Mouse (Mus musculus): ENCODE measurements around the gene Hspa12a. TPM values are rescaled to one million over a fixed set of nuclear protein-coding genes. Genes with fewer than 3 reads are reported as not detected.
A peak's percentile ranks its signal among the peaks of the same experiment; 100 is the strongest.
"Not testable (repeated sequence)": the region's sequence is repeated elsewhere in the genome, so short reads cannot be mapped to it uniquely, and the experiment has no call there.

The Hspa12a gene
- polyA plus RNA-seq, 1 experiment from 2014 or later, result 35.4 TPM

- no peak overlapping the region for H3K27ac ChIP-seq
- H3K4me3 ChIP-seq (replicated peaks), result peak overlapping the region; percentile 24
- no peaks in the 10 kb centered on the region for H3K36me3 ChIP-seq
- H3K27me3 ChIP-seq, result peaks cover 24% of the 10 kb centered on the region; the same call in 1 of the 2 replicates
- peak; percentile 63 for ATAC-seq
- WGBS, result under 1% methylated on average over 11 of the region's 11 CpGs
- peaks cover 3% of the 10 kb centered on the region; the same call in 1 of the 2 replicates for H3K4me1 ChIP-seq (replicated peaks)
- no peaks in the 10 kb centered on the region for H3K9me3 ChIP-seq
- peak overlapping the region; percentile 54 for H3K4me2 ChIP-seq (replicated peaks)
- H3K9ac ChIP-seq (replicated peaks), result 0 out of 2 replicates have a peak overlapping the region, but pooled peaks have one; percentile 24
Observed at GRCm38 (mm10) chr19:58903899-58904327, 39.5 kb downstream of the Hspa12a start.

- no peak; the same call in 1 of the 2 replicates for ATAC-seq
- H3K4me1 ChIP-seq (replicated peaks), result peaks cover 3% of the 10 kb centered on the region; the same call in 1 of the 2 replicates
- H3K36me3 ChIP-seq, result no peaks in the 10 kb centered on the region
- H3K4me3 ChIP-seq (replicated peaks), result no peak overlapping the region; the same call in 1 of the 2 replicates
- H3K27ac ChIP-seq, result no peak overlapping the region
- H3K9me3 ChIP-seq, result no peaks in the 10 kb centered on the region
- no peak overlapping the region for H3K9ac ChIP-seq (replicated peaks)
- peaks cover 24% of the 10 kb centered on the region; the same call in 1 of the 2 replicates for H3K27me3 ChIP-seq
- peak overlapping the region; percentile 54 for H3K4me2 ChIP-seq (replicated peaks)
- WGBS, result 70% methylated on average over 7 of the region's 7 CpGs
Observed at GRCm38 (mm10) chr19:58903079-58903898, 40.2 kb downstream of the Hspa12a start.

GRCm38 (mm10) chr19:58900471-58900870 is 43.0 kb downstream of the Hspa12a start:
- H3K27me3 ChIP-seq, result peaks cover 15% of the 10 kb centered on the region; the same call in 1 of the 2 replicates
- not testable (repeated sequence) for H3K27ac ChIP-seq; H3K4me1 ChIP-seq (replicated peaks); H3K9ac ChIP-seq (replicated peaks); H3K4me3 ChIP-seq (replicated peaks); H3K36me3 ChIP-seq; H3K9me3 ChIP-seq; ATAC-seq; H3K4me2 ChIP-seq (replicated peaks)
- 91% methylated on average over 10 of the region's 10 CpGs for WGBS

- no peaks in the 10 kb centered on the region for H3K27me3 ChIP-seq
- H3K4me1 ChIP-seq (replicated peaks), result no peaks in the 10 kb centered on the region
- no peak overlapping the region for H3K9ac ChIP-seq (replicated peaks)
- H3K4me2 ChIP-seq (replicated peaks), result no peak overlapping the region
- H3K4me3 ChIP-seq (replicated peaks), result no peak overlapping the region
- H3K9me3 ChIP-seq, result 0 out of 2 replicates have a peak, but pooled peaks cover 2% of the 10 kb centered on the region
- ATAC-seq, result no peak
- no peak overlapping the region for H3K27ac ChIP-seq
- H3K36me3 ChIP-seq, result no peaks in the 10 kb centered on the region
- 60% methylated on average over 3 of the region's 3 CpGs for WGBS
Observed at GRCm38 (mm10) chr19:58896216-58896615, 47.2 kb downstream of the Hspa12a start.

- WGBS, result 55% methylated on average over 8 of the region's 8 CpGs
- no peaks in the 10 kb centered on the region for H3K36me3 ChIP-seq
- no peaks in the 10 kb centered on the region for H3K9me3 ChIP-seq
- H3K27me3 ChIP-seq, result no peaks in the 10 kb centered on the region
- H3K9ac ChIP-seq (replicated peaks), result no peak overlapping the region
- no peak overlapping the region for H3K4me3 ChIP-seq (replicated peaks)
- H3K4me1 ChIP-seq (replicated peaks), result peaks cover 7% of the 10 kb centered on the region
- no peak overlapping the region for H3K4me2 ChIP-seq (replicated peaks)
- ATAC-seq, result peak; percentile 50; the same call in 1 of the 2 replicates
- peak overlapping the region; percentile 71 for H3K27ac ChIP-seq
Observed at GRCm38 (mm10) chr19:58889306-58890038, 54.0 kb downstream of the Hspa12a start.

GRCm38 (mm10) chr19:58886467-58886866 is 57.0 kb downstream of the Hspa12a start:
- Histone ChIP-seq H3K27me3 (no peaks in the 10 kb centered on the region), H3K9me3 (no peaks in the 10 kb centered on the region), H3K27ac (no peak overlapping the region), H3K4me3 (replicated peaks) (no peak overlapping the region), H3K9ac (replicated peaks) (no peak overlapping the region), H3K4me2 (replicated peaks) (no peak overlapping the region), H3K4me1 (replicated peaks) (peaks cover 7% of the 10 kb centered on the region), H3K36me3 (no peaks in the 10 kb centered on the region)
- no peak for ATAC-seq
- WGBS, result 72% methylated on average over 7 of the region's 7 CpGs

- Histone ChIP-seq H3K9me3 (no peaks in the 10 kb centered on the region), H3K4me1 (replicated peaks) (peaks cover 3% of the 10 kb centered on the region; the same call in 1 of the 2 replicates), H3K27me3 (no peaks in the 10 kb centered on the region), H3K36me3 (no peaks in the 10 kb centered on the region), H3K9ac (replicated peaks) (no peak overlapping the region), H3K27ac (no peak overlapping the region), H3K4me2 (replicated peaks) (no peak overlapping the region), H3K4me3 (replicated peaks) (no peak overlapping the region)
- no peak for ATAC-seq
- 75% methylated on average over 3 of the region's 3 CpGs for WGBS
Observed at GRCm38 (mm10) chr19:58883451-58883850, 60.0 kb downstream of the Hspa12a start.

GRCm38 (mm10) chr19:58882336-58882735 is 61.1 kb downstream of the Hspa12a start:
- peaks cover 4% of the 10 kb centered on the region; the same call in 1 of the 2 replicates for H3K4me1 ChIP-seq (replicated peaks)
- no peak overlapping the region for H3K4me3 ChIP-seq (replicated peaks)
- no peaks in the 10 kb centered on the region for H3K36me3 ChIP-seq
- H3K27ac ChIP-seq, result no peak overlapping the region
- no peak overlapping the region for H3K4me2 ChIP-seq (replicated peaks)
- H3K9me3 ChIP-seq, result no peaks in the 10 kb centered on the region
- ATAC-seq, result no peak
- no peak overlapping the region for H3K9ac ChIP-seq (replicated peaks)
- no peaks in the 10 kb centered on the region for H3K27me3 ChIP-seq
- 79% methylated on average over 4 of the region's 4 CpGs for WGBS

GRCm38 (mm10) chr19:58879330-58879957 is 64.0 kb downstream of the Hspa12a start:
- Histone ChIP-seq H3K27me3 (no peaks in the 10 kb centered on the region), H3K4me1 (replicated peaks) (peaks cover 4% of the 10 kb centered on the region; the same call in 1 of the 2 replicates), H3K4me2 (replicated peaks) (no peak overlapping the region), H3K36me3 (no peaks in the 10 kb centered on the region), H3K9ac (replicated peaks) (no peak overlapping the region), H3K9me3 (no peaks in the 10 kb centered on the region), H3K27ac (no peak overlapping the region), H3K4me3 (replicated peaks) (no peak overlapping the region)
- WGBS, result 86% methylated on average over 7 of the region's 7 CpGs
- no peak for ATAC-seq

GRCm38 (mm10) chr19:58878560-58878959 is 64.9 kb downstream of the Hspa12a start:
- no peak for ATAC-seq
- 78% methylated on average over 2 of the region's 2 CpGs for WGBS
- Histone ChIP-seq H3K27me3 (no peaks in the 10 kb centered on the region), H3K9me3 (no peaks in the 10 kb centered on the region), H3K36me3 (no peaks in the 10 kb centered on the region), H3K9ac (replicated peaks) (no peak overlapping the region), H3K27ac (no peak overlapping the region), H3K4me3 (replicated peaks) (no peak overlapping the region), H3K4me1 (replicated peaks) (peaks cover 4% of the 10 kb centered on the region; the same call in 1 of the 2 replicates), H3K4me2 (replicated peaks) (no peak overlapping the region)

- WGBS, result 74% methylated on average over 3 of the region's 3 CpGs
- no peak for ATAC-seq
- Histone ChIP-seq H3K4me1 (replicated peaks) (peaks cover 2% of the 10 kb centered on the region; the same call in 1 of the 2 replicates), H3K36me3 (no peaks in the 10 kb centered on the region), H3K9me3 (no peaks in the 10 kb centered on the region), H3K27ac (no peak overlapping the region), H3K27me3 (no peaks in the 10 kb centered on the region), H3K4me2 (replicated peaks) (no peak overlapping the region), H3K9ac (replicated peaks) (no peak overlapping the region), H3K4me3 (replicated peaks) (no peak overlapping the region)
Observed at GRCm38 (mm10) chr19:58873536-58873935, 69.9 kb downstream of the Hspa12a start.
